Mouse (Mus musculus): Measurements from ENCODE around the gene Slc9a9. TPM values are rescaled to one million over a fixed set of nuclear protein-coding genes. Genes with fewer than 3 reads are reported as not detected.

The Slc9a9 gene
- total RNA-seq, 2 experiments from 2014 or later: 2.6 to 5.0 TPM

GRCm38 (mm10) chr9:94725121-94725520 lies 55.4 kb downstream of the Slc9a9 start:
- intact Hi-C loops (cut with DNase I): no loop called here

DNA sequence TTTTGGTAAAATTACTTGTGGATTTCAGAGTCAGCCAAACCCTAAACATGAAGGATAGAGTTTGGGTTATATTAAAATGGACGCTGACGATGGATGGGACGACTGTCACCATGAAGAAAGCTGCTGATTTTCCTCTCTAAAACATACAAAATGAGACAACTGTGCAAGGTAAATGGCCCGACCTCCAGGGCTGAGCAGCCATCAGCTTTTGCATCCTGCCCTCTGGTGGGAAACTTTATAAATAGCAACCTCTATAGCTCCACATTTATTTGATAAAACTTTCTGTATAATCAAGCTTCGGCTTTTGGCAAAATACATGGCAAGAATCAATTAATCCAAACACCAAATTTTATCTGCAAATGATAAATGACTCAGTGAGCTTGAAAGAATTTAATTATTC lies 57.7 kb downstream of the Slc9a9 start:
- intact Hi-C loops (cut with DNase I): no loop called here
- DNase-seq: peak; percentile 4 to 23

More at GRCm38 (mm10) chr9:94725121-94725520, 55.4 kb downstream of the Slc9a9 start:
- DNase-seq: no peak

DNA sequence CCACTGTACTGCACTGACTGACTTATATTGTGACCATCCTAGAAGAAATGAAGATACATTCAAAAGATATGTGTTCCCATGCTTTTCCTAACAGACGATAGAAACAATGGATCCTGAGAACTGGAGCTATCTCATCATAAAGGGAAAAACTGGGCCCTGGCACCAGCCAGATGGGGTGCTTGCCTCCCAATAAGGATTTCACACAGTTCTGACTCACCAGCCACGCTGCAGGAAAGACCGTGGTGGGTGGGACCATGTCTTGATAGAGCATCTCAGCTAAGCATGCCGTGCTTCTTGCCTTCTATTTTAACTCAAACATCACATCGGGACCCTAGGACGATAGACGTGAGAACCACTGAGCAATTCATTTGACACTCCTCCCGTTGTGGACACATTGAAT lies 60.7 kb downstream of the Slc9a9 start:
- intact Hi-C loops (cut with DNase I): no loop called here
- no peak for DNase-seq

GRCm38 (mm10) chr9:94732136-94732535 lies 62.4 kb downstream of the Slc9a9 start:
- DNase-seq: no peak
- intact Hi-C loops (cut with DNase I): no loop called here

- intact Hi-C loops (cut with DNase I): no loop called here
Observed at GRCm38 (mm10) chr9:94732599-94733287, 63.0 kb downstream of the Slc9a9 start.

DNA sequence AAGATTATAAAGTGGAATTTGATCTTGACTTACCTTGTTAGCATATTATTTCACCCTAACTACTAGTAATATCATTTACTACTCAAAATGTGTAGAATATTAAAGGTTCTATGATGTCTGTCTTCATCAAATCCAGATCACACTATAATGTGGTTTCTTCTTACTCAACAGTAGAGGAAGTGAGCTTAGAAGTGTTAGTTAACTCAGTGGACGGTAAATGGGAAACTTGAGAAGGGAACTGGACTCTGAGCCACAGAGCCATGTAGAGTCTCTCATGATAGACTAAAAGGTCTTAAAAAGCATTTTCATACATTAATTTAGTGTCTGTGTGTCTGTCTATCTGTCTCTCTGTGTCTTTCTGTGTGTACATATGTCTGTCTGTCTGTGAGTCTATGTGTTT lies 64.6 kb downstream of the Slc9a9 start:
- intact Hi-C loops (cut with DNase I): no loop called here
- DNase-seq: no peak

More at GRCm38 (mm10) chr9:94732599-94733287, 63.0 kb downstream of the Slc9a9 start:
- DNase-seq: peak in 1 of 2 experiments; percentile 3

DNA sequence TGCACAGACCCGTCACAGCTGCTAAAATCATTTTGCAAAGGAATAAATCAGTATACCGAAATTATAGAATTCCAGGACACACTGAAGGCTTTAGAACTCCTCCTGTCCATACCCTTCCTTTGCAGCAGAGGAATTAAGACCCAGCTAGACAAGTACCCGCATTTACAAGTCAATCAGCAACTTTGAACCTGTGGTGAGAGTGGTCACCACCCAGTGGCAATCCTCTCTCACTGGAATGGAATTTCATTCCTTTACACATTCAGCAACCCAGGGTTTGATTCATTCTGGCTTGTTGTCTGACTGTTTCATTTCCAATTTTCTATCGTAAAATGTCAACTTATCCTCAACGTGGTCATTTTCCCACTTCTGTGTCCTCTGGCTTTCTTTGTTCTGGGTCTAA lies 67.5 kb downstream of the Slc9a9 start:
- DNase-seq: no peak
- intact Hi-C loops (cut with DNase I): loop anchor here (5.0 kb wide), 1 partner anchor 1115 kb away; no protein-coding TSS in a partner anchor

DNA sequence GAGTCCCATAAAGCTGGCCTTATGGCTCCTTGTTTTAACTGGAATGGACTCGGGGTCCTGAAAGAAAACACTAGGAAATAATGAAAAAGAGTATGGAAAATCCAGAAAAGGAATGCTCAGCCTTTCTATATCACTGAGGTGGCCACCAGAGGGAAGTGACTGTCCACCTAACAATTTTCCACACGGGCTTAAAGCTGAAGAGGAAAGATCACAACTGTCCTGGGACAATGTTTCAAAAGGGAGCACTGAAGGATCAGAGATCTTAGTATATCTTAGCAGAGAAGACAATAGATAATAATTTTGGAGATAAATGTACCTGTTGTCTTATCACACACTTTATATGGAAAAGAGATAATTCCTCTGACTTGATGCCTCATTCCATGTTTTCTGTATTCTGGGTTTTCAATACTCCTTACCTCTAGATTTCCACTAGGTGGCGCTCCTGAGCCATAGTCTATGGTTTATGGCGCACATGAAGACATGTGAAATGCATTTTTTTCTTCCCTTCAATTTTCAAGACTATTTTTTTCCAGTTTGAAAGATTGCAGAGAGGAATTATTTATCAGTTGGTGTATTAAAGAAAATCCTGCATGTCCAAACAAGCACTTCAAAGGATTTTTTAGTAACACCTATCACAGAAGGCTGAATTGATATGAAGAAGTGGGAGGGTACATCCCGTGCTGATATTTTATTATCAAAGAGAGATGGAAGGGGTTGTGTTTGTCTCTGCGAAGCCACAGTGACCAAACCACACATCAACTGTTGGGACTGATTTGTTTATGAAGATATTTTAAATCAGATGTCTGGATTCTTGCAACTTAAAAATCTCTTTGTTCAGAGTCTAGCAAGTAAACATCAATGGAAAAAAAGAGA lies 69.1 kb downstream of the Slc9a9 start:
- peak; percentile 67 to 85 for DNase-seq
- intact Hi-C loops (cut with DNase I): loop anchor here (2.0 to 5.0 kb wide), 2 partner anchors 666 to 1114 kb away; no protein-coding TSS in a partner anchor

DNA sequence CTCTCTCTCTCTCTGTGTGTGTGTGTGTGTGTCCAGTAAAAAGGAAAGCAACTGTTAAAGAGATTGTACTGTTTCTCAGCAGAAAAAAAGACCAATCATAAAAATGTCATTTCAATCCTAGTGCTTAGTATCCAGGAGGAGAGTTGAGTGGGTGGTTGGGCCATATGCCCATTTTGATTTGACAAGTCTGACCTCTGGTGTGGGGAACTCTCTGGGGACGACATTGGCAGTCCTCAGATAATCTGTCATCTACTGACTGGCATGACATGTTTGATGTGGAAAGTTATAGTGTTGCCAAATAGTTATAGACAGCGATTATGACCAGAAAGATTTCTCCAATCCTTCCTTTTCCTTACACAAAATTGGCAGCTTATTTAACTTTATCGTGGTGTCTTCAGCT lies 71.1 kb downstream of the Slc9a9 start:
- no peak for DNase-seq
- intact Hi-C loops (cut with DNase I): loop anchor here (5.0 kb wide), 1 partner anchor 721 kb away; no protein-coding TSS in a partner anchor

GRCm38 (mm10) chr9:94743291-94743690 lies 73.6 kb downstream of the Slc9a9 start:
- no peak for DNase-seq
- intact Hi-C loops (cut with DNase I): loop anchor here (5.0 kb wide), 1 partner anchor 719 kb away; no protein-coding TSS in a partner anchor

GRCm38 (mm10) chr9:94748503-94748902 lies 78.8 kb downstream of the Slc9a9 start:
- intact Hi-C loops (cut with DNase I): no loop called here
- DNase-seq: no peak

DNA sequence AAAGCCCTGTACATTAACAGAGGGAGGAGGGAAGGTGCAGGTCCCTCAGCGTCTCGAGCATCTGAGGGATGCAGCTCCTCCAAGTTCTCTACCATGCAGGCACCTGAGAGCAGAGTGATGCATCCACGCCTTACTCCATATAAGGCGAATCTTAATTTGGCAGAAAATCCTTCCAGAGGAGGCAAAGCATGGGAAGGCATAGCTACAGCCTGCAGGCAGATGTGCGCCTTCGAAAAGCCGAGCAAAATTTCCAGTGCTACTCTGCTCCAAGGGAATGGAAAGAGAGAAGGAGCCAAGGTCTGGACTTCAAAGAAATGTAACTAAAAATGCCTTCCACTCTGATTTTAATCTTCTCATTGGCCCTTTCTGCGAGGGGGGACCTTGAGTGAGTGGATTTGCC lies 80.5 kb downstream of the Slc9a9 start:
- intact Hi-C loops (cut with DNase I): no loop called here
- no peak for DNase-seq

GRCm38 (mm10) chr9:94750935-94751637 lies 81.4 kb downstream of the Slc9a9 start:
- DNase-seq: no peak
- intact Hi-C loops (cut with DNase I): no loop called here

DNA sequence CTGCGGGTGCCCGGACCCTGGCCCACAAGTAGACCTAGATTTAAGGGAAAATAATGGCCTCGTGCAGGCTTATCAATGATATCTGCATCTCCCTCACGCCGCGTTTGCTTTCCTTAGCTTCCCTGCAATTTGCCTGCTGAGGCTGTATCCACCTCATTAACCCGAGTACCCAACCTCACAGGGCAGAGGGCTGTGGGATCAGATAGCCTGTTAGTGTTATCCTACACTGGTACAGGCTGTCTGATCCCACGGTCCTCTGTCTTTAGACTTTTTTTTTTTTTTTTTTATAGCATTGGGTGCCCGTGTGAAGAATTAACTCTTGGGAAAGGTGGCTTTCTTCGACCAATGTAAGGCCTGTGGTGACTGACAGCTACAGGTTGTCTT lies 81.9 kb downstream of the Slc9a9 start:
- no peak for DNase-seq
- intact Hi-C loops (cut with DNase I): no loop called here

DNA sequence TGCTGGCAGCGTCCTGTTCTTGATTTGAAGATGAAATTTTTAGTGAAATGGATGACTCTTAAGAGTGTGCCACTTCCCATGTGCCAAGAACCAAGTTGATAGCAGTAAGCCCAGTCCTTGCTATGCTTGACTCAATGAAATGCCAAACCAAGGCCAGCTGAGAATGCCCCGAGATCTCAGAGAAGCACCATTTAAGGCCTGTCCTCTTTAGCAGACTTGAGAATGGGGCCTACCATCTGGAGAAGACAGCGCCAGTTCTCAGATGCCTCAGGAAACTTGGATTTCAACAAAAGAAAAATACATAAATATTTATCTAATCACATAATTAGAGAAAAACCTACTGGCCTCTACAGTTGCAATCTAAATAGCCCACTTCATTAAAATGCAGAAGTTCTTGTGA lies 82.4 kb downstream of the Slc9a9 start:
- intact Hi-C loops (cut with DNase I): no loop called here

DNA sequence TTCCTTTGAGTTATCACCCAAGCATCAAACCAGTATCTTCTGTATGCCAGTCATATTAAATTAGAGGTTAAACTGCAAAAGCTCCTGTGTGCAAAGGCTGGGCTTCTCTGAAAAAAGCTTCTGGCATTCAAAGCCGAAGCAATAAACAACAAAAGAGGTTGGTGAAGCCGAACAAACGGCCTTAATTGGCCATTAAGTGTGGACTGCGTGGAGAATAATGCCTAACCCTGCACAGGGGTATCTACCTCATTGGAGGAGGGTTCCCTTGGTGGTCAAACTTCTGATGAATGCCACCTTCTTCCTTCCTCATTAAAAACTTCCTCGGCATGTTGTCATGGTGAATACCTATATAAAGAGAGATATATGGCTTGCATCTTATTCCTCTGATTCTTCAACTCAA lies 90.2 kb downstream of the Slc9a9 start:
- DNase-seq: no peak
- intact Hi-C loops (cut with DNase I): no loop called here

More for the DNA sequence above, 82.4 kb downstream of the Slc9a9 start:
- no peak for DNase-seq

GRCm38 (mm10) chr9:94768114-94768513 lies 98.4 kb downstream of the Slc9a9 start:
- DNase-seq: no peak
- intact Hi-C loops (cut with DNase I): no loop called here

DNA sequence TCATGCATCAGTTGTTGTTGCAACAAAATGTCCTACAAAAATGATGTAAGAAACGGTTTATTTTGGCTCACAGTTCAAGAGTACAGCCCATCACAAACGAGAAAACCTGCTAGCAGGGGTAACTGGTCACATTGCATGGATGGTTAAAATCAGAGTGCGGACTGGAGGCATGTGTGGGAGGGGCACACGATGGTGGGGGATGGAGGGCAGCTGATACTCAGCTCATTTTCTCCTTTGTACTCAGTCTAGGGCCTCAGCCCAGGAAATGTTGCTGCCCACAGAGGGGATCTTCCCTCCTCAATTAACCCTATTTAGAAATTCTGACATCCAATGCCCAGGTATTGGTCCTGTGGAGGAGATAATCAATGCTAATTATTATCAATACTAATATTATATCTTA lies 98.8 kb downstream of the Slc9a9 start:
- intact Hi-C loops (cut with DNase I): no loop called here
- no peak for DNase-seq

GRCm38 (mm10) chr9:94773357-94773756 lies 103.6 kb downstream of the Slc9a9 start:
- intact Hi-C loops (cut with DNase I): no loop called here
- no peak for DNase-seq

GRCm38 (mm10) chr9:94788261-94788660 lies 118.6 kb downstream of the Slc9a9 start:
- intact Hi-C loops (cut with DNase I): no loop called here
- DNase-seq: no peak

- DNase-seq: no peak
- intact Hi-C loops (cut with DNase I): no loop called here
Observed at GRCm38 (mm10) chr9:94790966-94791365, 121.3 kb downstream of the Slc9a9 start.

All from heart, postnatal 14 days (tissue).